Mouse (Mus musculus) hindbrain, postnatal 0 days (tissue): ENCODE measurements at regions not wholly inside any gene's neighbourhood (a gene's known extent, or its start where the extent isn't known, plus 50 kb on each side); places are given as distances from the start of the nearest gene placed in this dataset.

Experiments
- ATAC-seq: fragments of 200-750 bp; cut with Nextera tagmentation; 2 replicates; pipeline ENCODE4 v1.8.0; 2017; ENCODE audit warnings: mild to moderate bottlenecking, moderate TSS enrichment, moderate library complexity
- DNase-seq: peaks from one replicate; pipeline ENCODE4 v3.0.0-alpha.2; 2015; ENCODE audit warnings: low spot score
- H3K27ac ChIP-seq: fragments of 300-500 bp; sonication (generic); 2 replicates; pipeline ENCODE4 v1.5.1; 2014; ENCODE audit warnings: mild to moderate bottlenecking
- H3K27me3 ChIP-seq: fragments of 300-500 bp; sonication (generic); 2 replicates; pipeline ENCODE4 v1.6.1; 2014; ENCODE audit warnings: low read length, mixed read lengths; ENCODE audit not compliant: insufficient read depth
- H3K36me3 ChIP-seq: fragments of 300-500 bp; sonication (generic); 2 replicates; pipeline ENCODE4 v1.6.1; 2014; ENCODE audit warnings: low read length, mixed read lengths; ENCODE audit not compliant: insufficient read depth
- H3K4me1 ChIP-seq: fragments of 300-500 bp; sonication (generic); 2 replicates; pipeline ENCODE4 v1.6.1; 2014; ENCODE audit warnings: antibody characterized with exemption, low read length, mixed read lengths; ENCODE audit not compliant: insufficient read depth
- H3K4me2 ChIP-seq: fragments of 300-500 bp; sonication (generic); 2 replicates; pipeline ENCODE4 v1.6.1; 2014; ENCODE audit warnings: low read depth, mild to moderate bottlenecking, low read length, moderate library complexity, mixed read lengths
- H3K4me3 ChIP-seq: fragments of 300-500 bp; sonication (generic); 2 replicates; pipeline ENCODE4 v1.5.1; 2014; ENCODE audit warnings: low read length
- H3K9ac ChIP-seq: fragments of 300-500 bp; sonication (generic); replicated peaks from 2 replicates; pipeline ENCODE4 v1.6.1; 2014; ENCODE audit warnings: mild to moderate bottlenecking, low read length, moderate library complexity, mixed read lengths
- H3K9me3 ChIP-seq: fragments of 300-500 bp; sonication (generic); 2 replicates; pipeline ENCODE4 v1.6.1; 2016; ENCODE audit warnings: low read length, mixed read lengths
- CTCF ChIP-seq: IDR thresholded peaks from 2 replicates; pipeline ENCODE4 v1.5.1; 2016; ENCODE audit warnings: antibody characterized with exemption, control low read depth, low read depth
- WGBS: fragments of 180-500 bp; shearing (Covaris S2); extraction: QIAGEN DNeasy Blood & Tissue Kit; methylation state at CpG from one replicate; pipeline ENCODE4 v1.1.7; 2014; 5-methylcytosine and 5-hydroxymethylcytosine counted together

GRCm38 (mm10) chr6:147686927-147687326 lies 211.3 kb downstream of the Ccdc91 start:
- Histone ChIP-seq H3K27me3 (no peaks in the 10 kb centered on the region), H3K4me3 (no peak overlapping the region), H3K9me3 (no peaks in the 10 kb centered on the region), H3K27ac (no peak overlapping the region), H3K36me3 (no peaks in the 10 kb centered on the region), H3K4me1 (no peaks in the 10 kb centered on the region), H3K9ac (no peak overlapping the region), H3K4me2 (no peak overlapping the region)
- no peak for TF ChIP-seq CTCF
- no peak for ATAC-seq
- 75% methylated on average over 6 of the region's 6 CpGs for WGBS
- no peak for DNase-seq

GRCm38 (mm10) chr6:147698255-147698654 lies 222.6 kb downstream of the Ccdc91 start:
- WGBS, result 95% methylated on average over 1 of the region's 1 CpGs

GRCm38 (mm10) chr6:147699449-147699848 lies 223.8 kb downstream of the Ccdc91 start:
- no peaks in the 10 kb centered on the region for H3K9me3 ChIP-seq
- H3K27ac ChIP-seq, result no peak overlapping the region
- TF ChIP-seq CTCF, result no peak
- H3K27me3 ChIP-seq, result no peaks in the 10 kb centered on the region
- WGBS, result 75% methylated on average over 3 of the region's 3 CpGs
- H3K4me2 ChIP-seq, result no peak overlapping the region
- H3K9ac ChIP-seq, result no peak overlapping the region
- H3K36me3 ChIP-seq, result no peaks in the 10 kb centered on the region
- DNase-seq (no peak), ATAC-seq (no peak)
- H3K4me3 ChIP-seq, result no peak overlapping the region
- no peaks in the 10 kb centered on the region for H3K4me1 ChIP-seq

More at GRCm38 (mm10) chr6:147698255-147698654, 222.6 kb downstream of the Ccdc91 start:
- Histone ChIP-seq H3K9ac (no peak overlapping the region), H3K4me1 (no peaks in the 10 kb centered on the region), H3K27me3 (no peaks in the 10 kb centered on the region), H3K4me2 (no peak overlapping the region), H3K9me3 (no peaks in the 10 kb centered on the region), H3K4me3 (no peak overlapping the region), H3K36me3 (no peaks in the 10 kb centered on the region), H3K27ac (no peak overlapping the region)
- DNase-seq (no peak), ATAC-seq (no peak)
- TF ChIP-seq CTCF, result no peak

- Histone ChIP-seq H3K4me2 (no peak overlapping the region), H3K9ac (no peak overlapping the region), H3K9me3 (no peaks in the 10 kb centered on the region), H3K36me3 (no peaks in the 10 kb centered on the region), H3K4me3 (no peak overlapping the region), H3K27ac (no peak overlapping the region), H3K27me3 (no peaks in the 10 kb centered on the region), H3K4me1 (no peaks in the 10 kb centered on the region)
- no peak for TF ChIP-seq CTCF
- ATAC-seq, result no peak
- WGBS, result 88% methylated on average over 2 of the region's 2 CpGs
- DNase-seq, result no peak
Observed at GRCm38 (mm10) chr6:147700629-147701028, 225.0 kb downstream of the Ccdc91 start.

- no peaks in the 10 kb centered on the region for H3K36me3 ChIP-seq
Observed at GRCm38 (mm10) chr6:147701956-147702355, 226.3 kb downstream of the Ccdc91 start.

GRCm38 (mm10) chr6:147704297-147704696 lies 228.7 kb downstream of the Ccdc91 start:
- TF ChIP-seq CTCF, result no peak
- DNase-seq (no peak), ATAC-seq (no peak)
- H3K9me3 ChIP-seq, result no peaks in the 10 kb centered on the region
- no peak overlapping the region for H3K9ac ChIP-seq
- 86% methylated on average over 5 of the region's 5 CpGs for WGBS
- no peaks in the 10 kb centered on the region for H3K36me3 ChIP-seq
- no peaks in the 10 kb centered on the region for H3K27me3 ChIP-seq
- H3K4me3 ChIP-seq, result no peak overlapping the region
- no peak overlapping the region for H3K4me2 ChIP-seq
- H3K27ac ChIP-seq, result no peak overlapping the region
- no peaks in the 10 kb centered on the region for H3K4me1 ChIP-seq

More at GRCm38 (mm10) chr6:147701956-147702355, 226.3 kb downstream of the Ccdc91 start:
- no peak overlapping the region for H3K4me3 ChIP-seq
- no peak for DNase-seq
- H3K9me3 ChIP-seq, result no peaks in the 10 kb centered on the region
- no peaks in the 10 kb centered on the region for H3K27me3 ChIP-seq
- no peak overlapping the region for H3K27ac ChIP-seq
- ATAC-seq, result no peak
- no peak overlapping the region for H3K4me2 ChIP-seq
- WGBS, result 84% methylated on average over 5 of the region's 5 CpGs
- no peak overlapping the region for H3K9ac ChIP-seq
- H3K4me1 ChIP-seq, result no peaks in the 10 kb centered on the region
- TF ChIP-seq CTCF, result no peak

GRCm38 (mm10) chr6:147705936-147706335 lies 230.3 kb downstream of the Ccdc91 start:
- Histone ChIP-seq H3K36me3 (no peaks in the 10 kb centered on the region), H3K4me1 (no peaks in the 10 kb centered on the region), H3K4me3 (no peak overlapping the region), H3K4me2 (no peak overlapping the region), H3K9me3 (no peaks in the 10 kb centered on the region), H3K27me3 (no peaks in the 10 kb centered on the region), H3K27ac (no peak overlapping the region), H3K9ac (no peak overlapping the region)
- DNase-seq (no peak), ATAC-seq (no peak)
- 80% methylated on average over 3 of the region's 3 CpGs for WGBS
- TF ChIP-seq CTCF, result no peak
